Mouse (Mus musculus): ENCODE data around the gene Cenpw. TPM values are rescaled to one million over a fixed set of nuclear protein-coding genes. Genes with fewer than 3 reads are reported as not detected.

The Cenpw gene
- polyA plus RNA-seq (2015; fragmentation: Nextera tagmentation; extraction: Ambion mirVana) = 15.9 and 22.4 TPM in 2 replicates

DNA sequence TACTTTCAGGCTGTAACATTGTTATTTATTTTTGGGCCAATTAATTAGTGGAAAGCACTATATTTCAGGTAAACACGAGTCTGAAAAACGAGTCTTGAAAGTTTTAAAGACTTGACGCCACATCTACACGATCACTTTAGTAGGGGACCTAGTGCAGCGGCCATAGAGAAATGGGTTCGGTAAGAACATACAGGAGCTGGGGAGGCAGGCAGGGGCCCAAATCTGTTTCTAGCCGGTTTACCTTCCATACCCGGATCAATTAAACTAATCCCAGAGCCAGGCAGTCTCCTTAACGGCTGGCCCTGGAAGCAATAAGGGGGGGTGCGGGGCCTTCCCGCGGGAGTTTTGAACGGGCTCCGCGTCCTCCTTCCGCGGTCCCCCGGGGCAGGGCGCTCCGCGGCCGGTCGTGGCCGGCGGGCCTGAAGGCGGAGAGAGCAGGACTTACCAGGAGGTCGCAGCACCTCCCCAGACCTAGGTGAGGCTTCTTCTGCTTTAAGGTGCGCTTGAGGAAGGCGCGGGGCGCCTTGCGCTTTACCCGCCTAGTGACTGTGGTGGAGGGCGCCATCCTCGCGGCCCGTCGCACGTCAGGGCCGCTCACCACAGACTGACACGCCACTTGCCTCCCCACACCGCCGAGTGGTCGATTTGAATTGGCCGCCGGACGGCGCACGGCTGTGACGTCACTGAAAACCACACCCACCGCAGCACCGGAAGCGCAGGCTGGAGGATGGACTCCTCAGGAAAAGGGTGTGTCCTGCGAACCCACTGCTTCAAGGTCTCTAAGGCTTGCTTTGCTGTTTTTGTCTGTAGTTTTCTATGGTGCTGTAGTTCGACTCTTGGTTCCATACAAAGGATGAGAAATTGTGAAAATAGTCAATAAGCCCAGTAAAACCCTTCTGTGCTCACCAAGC lies at the start of gene Cenpw:
Gene Cenpw (minus strand): TSS at position 645 of the 911 bp plus-strand sequence.
- peak; percentile 100 for ATAC-seq
- Histone ChIP-seq H3K9ac (ENCODE audit: low read depth, low read length) (peak within 1 kb of the TSS; percentile 67), H3K4me1 (ENCODE audit: control insufficient read depth, insufficient read depth, low read length) (0 out of 2 replicates have a peak, but pooled peaks cover 2% of the 10 kb centered on the region), H3K27me3 (ENCODE audit: control insufficient read depth, insufficient read depth, low read depth, low read length) (no peaks in the 10 kb centered on the region), H3K4me3 (ENCODE audit: low read depth, low read length) (peak within 1 kb of the TSS; percentile 84), H3K4me2 (ENCODE audit: low read length) (peak within 1 kb of the TSS; percentile 95), H3K9me3 (replicated peaks; ENCODE audit: control insufficient read depth, low read length, poor library complexity, severe bottlenecking) (no peaks in the 10 kb centered on the region), H3K36me3 (ENCODE audit: control insufficient read depth, insufficient read depth, low read length) (no peaks in the 10 kb centered on the region), H3K27ac (ENCODE audit: low read length) (0 out of 2 replicates have a peak within 1 kb of the TSS, but pooled peaks have one; percentile 41)
- WGBS = under 1% methylated on average over 55 of the region's 55 CpGs

DNA sequence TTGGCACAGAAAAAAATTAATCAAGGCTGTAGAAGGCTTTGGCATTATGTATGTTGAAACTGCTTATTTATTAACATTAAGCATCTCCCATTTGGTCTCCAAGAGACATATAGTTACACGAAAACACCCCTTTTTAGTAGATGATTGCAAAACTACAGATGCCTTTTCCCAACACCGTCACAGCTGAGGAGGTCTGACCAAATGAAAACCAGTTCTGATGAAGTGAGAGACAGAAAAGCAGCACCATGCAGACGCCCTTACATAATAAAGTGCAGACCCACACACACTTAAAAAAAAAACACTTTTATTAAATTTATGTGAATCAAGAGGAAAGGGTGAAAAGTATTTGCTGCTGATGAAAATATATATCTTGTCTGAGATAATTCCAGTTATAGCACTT lies 49.3 kb upstream of the Cenpw start:
- no peaks in the 10 kb centered on the region for H3K4me1 ChIP-seq (ENCODE audit: control insufficient read depth, insufficient read depth, low read length)
- H3K9ac ChIP-seq (ENCODE audit: low read depth, low read length) = no peak overlapping the region
- H3K27me3 ChIP-seq (ENCODE audit: control insufficient read depth, insufficient read depth, low read depth, low read length) = no peaks in the 10 kb centered on the region
- no peak for ATAC-seq
- H3K9me3 ChIP-seq (replicated peaks; ENCODE audit: control insufficient read depth, low read length, poor library complexity, severe bottlenecking) = no peaks in the 10 kb centered on the region
- H3K27ac ChIP-seq (ENCODE audit: low read length) = no peak overlapping the region
- no peaks in the 10 kb centered on the region for H3K36me3 ChIP-seq (ENCODE audit: control insufficient read depth, insufficient read depth, low read length)
- 74% methylated on average over 3 of the region's 3 CpGs for WGBS
- H3K4me3 ChIP-seq (ENCODE audit: low read depth, low read length) = no peak overlapping the region
- H3K4me2 ChIP-seq (ENCODE audit: low read length) = no peak overlapping the region

- Histone ChIP-seq H3K4me1 (ENCODE audit: control insufficient read depth, insufficient read depth, low read length) (0 out of 2 replicates have a peak, but pooled peaks cover 2% of the 10 kb centered on the region), H3K36me3 (ENCODE audit: control insufficient read depth, insufficient read depth, low read length) (no peaks in the 10 kb centered on the region), H3K9ac (ENCODE audit: low read depth, low read length) (no peak overlapping the region), H3K9me3 (replicated peaks; ENCODE audit: control insufficient read depth, low read length, poor library complexity, severe bottlenecking) (no peaks in the 10 kb centered on the region), H3K4me2 (ENCODE audit: low read length) (peak overlapping the region; percentile 95), H3K4me3 (ENCODE audit: low read depth, low read length) (peak overlapping the region; percentile 84; the same call in 1 of the 2 replicates), H3K27me3 (ENCODE audit: control insufficient read depth, insufficient read depth, low read depth, low read length) (no peaks in the 10 kb centered on the region), H3K27ac (ENCODE audit: low read length) (no peak overlapping the region)
- ATAC-seq = no peak
- 51% methylated on average over 5 of the region's 5 CpGs for WGBS
Measured at GRCm38 (mm10) chr10:30199501-30199900, 859 bp downstream of the Cenpw start.

DNA sequence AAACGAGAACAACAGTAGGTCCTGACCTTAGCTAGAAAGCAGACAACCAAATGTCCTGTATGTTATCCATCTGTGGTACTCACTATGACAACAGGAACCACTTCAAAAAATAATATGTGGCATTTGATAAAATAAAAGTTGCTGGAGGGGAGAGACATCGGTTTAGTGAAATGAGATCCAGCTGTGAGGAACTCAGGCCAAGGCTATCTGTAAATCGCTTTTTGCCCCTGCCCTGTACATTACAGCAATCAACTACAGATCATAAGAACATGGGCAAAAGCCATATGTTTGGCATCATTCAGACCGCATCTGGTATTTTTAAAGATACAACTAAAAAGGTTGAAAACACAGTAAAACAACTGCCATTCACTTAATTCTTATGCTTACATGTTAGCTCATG lies 32.7 kb downstream of the Cenpw start:
- 89% methylated on average over 4 of the region's 4 CpGs for WGBS

More for the DNA sequence above, 32.7 kb downstream of the Cenpw start:
- Histone ChIP-seq H3K27me3 (ENCODE audit: control insufficient read depth, insufficient read depth, low read depth, low read length) (no peaks in the 10 kb centered on the region), H3K4me3 (ENCODE audit: low read depth, low read length) (no peak overlapping the region), H3K36me3 (ENCODE audit: control insufficient read depth, insufficient read depth, low read length) (no peaks in the 10 kb centered on the region), H3K27ac (ENCODE audit: low read length) (no peak overlapping the region), H3K9me3 (replicated peaks; ENCODE audit: control insufficient read depth, low read length, poor library complexity, severe bottlenecking) (no peaks in the 10 kb centered on the region), H3K4me1 (ENCODE audit: control insufficient read depth, insufficient read depth, low read length) (no peaks in the 10 kb centered on the region), H3K4me2 (ENCODE audit: low read length) (no peak overlapping the region), H3K9ac (ENCODE audit: low read depth, low read length) (no peak overlapping the region)
- ATAC-seq = no peak

Data from midbrain, embryonic 16.5 days (tissue).